Mouse (Mus musculus): ENCODE data around the gene Sh3gl3. TPM values are rescaled to one million over a fixed set of nuclear protein-coding genes. Genes with fewer than 3 reads are reported as not detected.

The Sh3gl3 gene
- polyA plus RNA-seq (2015; fragmentation: Nextera tagmentation; extraction: Ambion mirVana) = 10.2 and 11.3 TPM in 2 replicates

DNA sequence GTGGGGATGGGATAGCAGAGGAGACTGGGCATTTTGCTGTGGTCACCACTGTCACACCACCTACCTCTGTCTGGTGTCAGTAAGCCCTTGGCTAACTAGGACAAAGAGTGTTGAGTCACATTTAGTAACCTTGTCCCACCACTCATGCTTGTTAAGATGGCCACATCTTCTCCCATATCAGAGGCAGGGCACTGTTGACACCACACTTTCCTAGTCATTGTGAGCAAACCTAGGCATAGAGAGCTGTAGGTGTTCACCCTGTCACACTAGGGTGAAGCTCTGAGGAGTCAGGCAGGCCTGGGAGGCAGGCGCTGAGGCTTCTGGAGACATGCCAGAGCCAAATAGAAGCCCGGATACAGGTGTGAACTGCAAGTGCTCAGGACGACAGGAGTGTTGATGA is at the start of gene Sh3gl3:
TSS of gene Sh3gl3 (plus strand) at position 301 of the 400 bp plus-strand sequence.
- WGBS = 80% methylated on average over 3 of the region's 3 CpGs
- 0 out of 2 replicates have a peak within 1 kb of the TSS, but pooled peaks have one; percentile 24 for H3K9ac ChIP-seq
- ATAC-seq (ENCODE audit: insufficient read depth, low FRiP score, low read depth) = no peak

GRCm38 (mm10) chr7:82138196-82138595 is 35.4 kb upstream of the Sh3gl3 start:
- no peaks in the 10 kb centered on the region for H3K9me3 ChIP-seq
- no peaks in the 10 kb centered on the region for H3K36me3 ChIP-seq
- no peak for ATAC-seq (ENCODE audit: insufficient read depth, low FRiP score, low read depth)
- H3K4me2 ChIP-seq = no peak overlapping the region
- H3K4me3 ChIP-seq (replicated peaks) = no peak overlapping the region
- H3K27ac ChIP-seq = no peak overlapping the region
- H3K27me3 ChIP-seq (replicated peaks) = no peaks in the 10 kb centered on the region
- 14% methylated on average over 1 of the region's 1 CpGs for WGBS
- no peak overlapping the region for H3K9ac ChIP-seq
- H3K4me1 ChIP-seq = no peaks in the 10 kb centered on the region

More for the DNA sequence above, at the start of gene Sh3gl3:
- Histone ChIP-seq H3K27me3 (replicated peaks) (no peaks in the 10 kb centered on the region), H3K9me3 (no peaks in the 10 kb centered on the region), H3K4me2 (peak within 1 kb of the TSS; percentile 99), H3K27ac (no peak within 1 kb of the TSS), H3K4me3 (replicated peaks) (peak within 1 kb of the TSS; percentile 65), H3K36me3 (no peaks in the 10 kb centered on the region), H3K4me1 (0 out of 2 replicates have a peak, but pooled peaks cover 4% of the 10 kb centered on the region)

GRCm38 (mm10) chr7:82147151-82147550 is 26.5 kb upstream of the Sh3gl3 start:
- ATAC-seq (ENCODE audit: insufficient read depth, low FRiP score, low read depth) = no peak
- no peak overlapping the region for H3K4me2 ChIP-seq
- 93% methylated on average over 5 of the region's 5 CpGs for WGBS

GRCm38 (mm10) chr7:82164681-82165080 is 9.0 kb upstream of the Sh3gl3 start:
- 91% methylated on average over 14 of the region's 14 CpGs for WGBS

More at GRCm38 (mm10) chr7:82147151-82147550, 26.5 kb upstream of the Sh3gl3 start:
- no peak overlapping the region for H3K4me3 ChIP-seq (replicated peaks)
- H3K36me3 ChIP-seq = no peaks in the 10 kb centered on the region
- no peaks in the 10 kb centered on the region for H3K4me1 ChIP-seq
- no peaks in the 10 kb centered on the region for H3K9me3 ChIP-seq
- no peak overlapping the region for H3K9ac ChIP-seq
- no peak overlapping the region for H3K27ac ChIP-seq
- no peaks in the 10 kb centered on the region for H3K27me3 ChIP-seq (replicated peaks)

DNA sequence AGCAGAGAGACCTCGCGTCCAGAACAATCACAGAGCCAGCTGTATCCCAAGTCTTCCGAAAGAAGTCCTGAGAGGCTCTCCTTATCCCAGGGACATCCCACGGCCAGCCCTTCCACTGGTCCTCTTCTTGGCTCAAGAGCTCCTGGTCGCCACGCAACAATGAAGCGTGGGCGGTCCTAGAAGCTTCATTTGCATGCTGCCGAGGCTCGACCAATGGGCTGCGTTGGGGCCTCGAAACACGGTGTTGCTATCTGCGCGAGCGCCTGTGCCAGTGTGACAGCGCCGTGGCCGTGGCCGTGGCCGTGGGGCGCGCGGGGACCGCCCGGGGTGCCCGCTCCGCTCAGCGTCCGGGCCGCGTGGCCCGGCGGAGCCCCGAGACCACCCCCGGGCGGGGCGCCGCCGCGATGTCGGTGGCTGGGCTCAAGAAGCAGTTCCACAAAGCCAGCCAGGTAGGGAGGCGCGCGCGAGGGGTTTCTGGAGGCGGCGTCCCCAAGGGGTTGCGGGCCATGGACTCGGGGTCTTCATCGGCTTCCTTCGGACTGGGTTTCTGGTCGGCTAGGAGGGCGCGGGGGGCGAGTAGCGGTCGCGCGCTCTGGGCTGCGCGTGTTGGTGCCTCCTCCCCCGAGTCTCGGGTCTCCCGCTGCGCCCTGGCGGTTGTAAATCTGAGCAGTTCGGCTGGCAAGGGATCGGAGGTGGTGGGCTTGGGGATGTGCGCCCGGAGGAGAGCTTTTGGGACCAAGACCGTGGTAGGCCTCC is 1.1 kb downstream of the Sh3gl3 start:
- under 1% methylated on average over 72 of the region's 72 CpGs for WGBS

More at GRCm38 (mm10) chr7:82164681-82165080, 9.0 kb upstream of the Sh3gl3 start:
- H3K27me3 ChIP-seq (replicated peaks) = no peaks in the 10 kb centered on the region
- H3K4me3 ChIP-seq (replicated peaks) = no peak overlapping the region
- no peak overlapping the region for H3K4me2 ChIP-seq
- no peak overlapping the region for H3K9ac ChIP-seq
- H3K9me3 ChIP-seq = no peaks in the 10 kb centered on the region
- no peak overlapping the region for H3K27ac ChIP-seq
- no peaks in the 10 kb centered on the region for H3K4me1 ChIP-seq
- no peaks in the 10 kb centered on the region for H3K36me3 ChIP-seq
- ATAC-seq (ENCODE audit: insufficient read depth, low FRiP score, low read depth) = no peak

DNA sequence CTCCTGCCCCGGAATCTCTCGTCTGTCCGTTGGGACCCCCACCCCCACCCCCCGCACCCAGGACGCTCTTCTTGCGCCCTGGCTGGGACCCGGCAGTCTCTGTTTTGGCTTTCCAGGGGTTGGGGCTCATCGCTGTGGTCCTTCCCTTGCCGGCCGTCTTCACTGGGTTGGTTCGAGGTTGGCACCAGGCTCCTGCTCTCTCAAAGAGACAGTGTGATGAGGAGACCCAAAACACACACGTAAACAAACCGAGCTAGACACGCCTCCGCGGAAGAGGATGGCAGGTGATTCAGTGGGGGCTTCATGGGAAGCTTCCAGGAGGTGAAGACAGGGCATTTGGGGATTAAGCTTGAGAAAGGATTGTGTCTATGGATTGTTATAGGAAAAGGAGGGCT is 1.7 kb downstream of the Sh3gl3 start:
- Histone ChIP-seq H3K9ac (peak overlapping the region; percentile 24; the same call in 1 of the 2 replicates), H3K4me3 (replicated peaks) (peak overlapping the region; percentile 65), H3K36me3 (no peaks in the 10 kb centered on the region), H3K4me1 (0 out of 2 replicates have a peak, but pooled peaks cover 4% of the 10 kb centered on the region), H3K27me3 (replicated peaks) (no peaks in the 10 kb centered on the region), H3K27ac (no peak overlapping the region), H3K4me2 (peak overlapping the region; percentile 99), H3K9me3 (no peaks in the 10 kb centered on the region)
- no peak for ATAC-seq (ENCODE audit: insufficient read depth, low FRiP score, low read depth)
- WGBS = 3% methylated on average over 16 of the region's 16 CpGs

More for the DNA sequence above, 1.1 kb downstream of the Sh3gl3 start:
- Histone ChIP-seq H3K9ac (peak overlapping the region; percentile 24; the same call in 1 of the 2 replicates), H3K27ac (no peak overlapping the region), H3K4me1 (0 out of 2 replicates have a peak, but pooled peaks cover 4% of the 10 kb centered on the region), H3K4me2 (peak overlapping the region; percentile 99), H3K4me3 (replicated peaks) (peak overlapping the region; percentile 65), H3K36me3 (no peaks in the 10 kb centered on the region), H3K9me3 (no peaks in the 10 kb centered on the region), H3K27me3 (replicated peaks) (no peaks in the 10 kb centered on the region)
- peak; percentile 93 for ATAC-seq (ENCODE audit: insufficient read depth, low FRiP score, low read depth)

- WGBS = 60% methylated on average over 3 of the region's 3 CpGs
- no peak overlapping the region for H3K4me2 ChIP-seq
- ATAC-seq (ENCODE audit: insufficient read depth, low FRiP score, low read depth) = no peak
- no peaks in the 10 kb centered on the region for H3K27me3 ChIP-seq (replicated peaks)
- H3K4me1 ChIP-seq = 0 out of 2 replicates have a peak, but pooled peaks cover 4% of the 10 kb centered on the region
- H3K36me3 ChIP-seq = no peaks in the 10 kb centered on the region
- H3K9ac ChIP-seq = no peak overlapping the region
- H3K9me3 ChIP-seq = no peaks in the 10 kb centered on the region
- H3K4me3 ChIP-seq (replicated peaks) = no peak overlapping the region
- no peak overlapping the region for H3K27ac ChIP-seq
Observed at GRCm38 (mm10) chr7:82176192-82176591, 2.6 kb downstream of the Sh3gl3 start.

GRCm38 (mm10) chr7:82177336-82177735 is 3.7 kb downstream of the Sh3gl3 start:
- Histone ChIP-seq H3K27me3 (replicated peaks) (no peaks in the 10 kb centered on the region), H3K9ac (no peak overlapping the region), H3K4me3 (replicated peaks) (no peak overlapping the region), H3K9me3 (no peaks in the 10 kb centered on the region), H3K4me1 (0 out of 2 replicates have a peak, but pooled peaks cover 4% of the 10 kb centered on the region), H3K36me3 (no peaks in the 10 kb centered on the region), H3K4me2 (no peak overlapping the region), H3K27ac (no peak overlapping the region)
- WGBS = 45% methylated on average over 5 of the region's 5 CpGs
- no peak for ATAC-seq (ENCODE audit: insufficient read depth, low FRiP score, low read depth)

DNA sequence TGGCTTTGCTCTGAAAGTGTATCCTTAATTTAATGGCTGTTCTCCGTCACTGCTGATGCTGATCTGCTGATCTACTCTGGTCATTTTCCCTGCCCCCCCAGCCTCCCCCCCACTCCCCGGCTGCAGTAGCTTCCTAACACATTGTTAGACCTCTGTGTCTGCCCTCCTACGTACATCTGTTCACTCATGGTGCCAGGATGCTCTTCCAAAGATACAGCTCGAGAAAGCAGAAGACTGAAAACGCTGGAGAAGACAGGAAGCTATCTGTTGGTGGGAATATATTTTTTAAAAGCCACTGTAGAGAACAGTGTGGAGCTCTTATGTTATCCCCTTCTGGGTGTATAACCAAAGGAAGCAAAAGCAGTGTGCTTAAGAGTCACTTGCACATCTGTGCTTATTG is 7.3 kb downstream of the Sh3gl3 start:
- Histone ChIP-seq H3K4me2 (no peak overlapping the region), H3K9ac (no peak overlapping the region), H3K36me3 (no peaks in the 10 kb centered on the region), H3K9me3 (no peaks in the 10 kb centered on the region), H3K4me3 (replicated peaks) (no peak overlapping the region), H3K4me1 (no peaks in the 10 kb centered on the region), H3K27me3 (replicated peaks) (no peaks in the 10 kb centered on the region), H3K27ac (no peak overlapping the region)
- 75% methylated on average over 5 of the region's 5 CpGs for WGBS
- ATAC-seq (ENCODE audit: insufficient read depth, low FRiP score, low read depth) = no peak

DNA sequence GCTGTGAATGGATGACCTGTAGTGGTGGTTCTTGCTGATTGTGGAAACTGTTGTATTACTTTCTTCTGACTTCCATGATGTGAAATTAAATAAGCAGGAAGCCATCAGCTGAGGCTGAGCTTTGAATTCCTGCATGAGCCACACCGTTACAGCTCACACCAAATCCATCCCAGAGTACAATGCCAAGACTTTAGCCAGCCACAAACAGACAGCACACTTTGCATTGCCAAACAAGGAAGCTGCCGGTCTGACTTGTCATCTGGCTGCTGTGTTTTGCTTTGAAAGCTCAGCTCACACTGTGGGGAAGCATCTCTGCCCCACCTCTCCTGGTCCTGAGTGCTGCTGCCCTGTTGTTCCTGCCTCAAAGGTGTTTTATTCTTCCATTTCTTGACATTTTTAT is 9.1 kb downstream of the Sh3gl3 start:
- H3K27me3 ChIP-seq (replicated peaks) = no peaks in the 10 kb centered on the region
- WGBS = 23% methylated on average over 2 of the region's 2 CpGs
- no peaks in the 10 kb centered on the region for H3K36me3 ChIP-seq
- H3K9ac ChIP-seq = no peak overlapping the region
- H3K27ac ChIP-seq = no peak overlapping the region
- ATAC-seq (ENCODE audit: insufficient read depth, low FRiP score, low read depth) = no peak
- no peak overlapping the region for H3K4me3 ChIP-seq (replicated peaks)
- H3K4me1 ChIP-seq = no peaks in the 10 kb centered on the region
- no peaks in the 10 kb centered on the region for H3K9me3 ChIP-seq
- no peak overlapping the region for H3K4me2 ChIP-seq

DNA sequence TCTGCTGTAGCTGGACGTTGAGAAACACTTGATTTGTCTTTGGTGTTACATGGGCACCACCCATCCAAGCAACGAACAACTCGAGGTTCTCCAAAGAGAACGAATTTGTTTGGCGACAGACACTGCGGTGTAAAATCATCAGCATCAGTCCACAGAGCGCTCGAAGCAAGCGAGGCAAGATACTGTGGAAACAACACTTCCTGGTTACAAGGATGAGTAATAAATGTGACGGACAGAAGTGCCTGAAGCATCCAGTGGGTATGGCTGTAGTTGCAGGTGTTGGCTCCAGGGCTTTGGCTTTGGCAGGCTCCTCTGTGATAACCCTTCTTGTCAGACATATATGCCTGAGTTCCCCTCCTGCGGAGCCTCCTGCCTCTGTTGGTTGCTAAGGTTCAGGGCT is 18.0 kb downstream of the Sh3gl3 start:
- Histone ChIP-seq H3K4me1 (no peaks in the 10 kb centered on the region), H3K27me3 (replicated peaks) (no peaks in the 10 kb centered on the region), H3K27ac (no peak overlapping the region), H3K9me3 (no peaks in the 10 kb centered on the region), H3K4me3 (replicated peaks) (no peak overlapping the region), H3K4me2 (no peak overlapping the region), H3K36me3 (no peaks in the 10 kb centered on the region), H3K9ac (no peak overlapping the region)
- no peak for ATAC-seq (ENCODE audit: insufficient read depth, low FRiP score, low read depth)
- 85% methylated on average over 11 of the region's 11 CpGs for WGBS

GRCm38 (mm10) chr7:82192512-82192911 is 18.9 kb downstream of the Sh3gl3 start:
- WGBS = 50% methylated on average over 4 of the region's 4 CpGs
- Histone ChIP-seq H3K9me3 (no peaks in the 10 kb centered on the region), H3K27me3 (replicated peaks) (no peaks in the 10 kb centered on the region), H3K4me3 (replicated peaks) (no peak overlapping the region), H3K4me1 (no peaks in the 10 kb centered on the region), H3K36me3 (no peaks in the 10 kb centered on the region), H3K4me2 (no peak overlapping the region), H3K9ac (no peak overlapping the region), H3K27ac (no peak overlapping the region)
- ATAC-seq (ENCODE audit: insufficient read depth, low FRiP score, low read depth) = no peak

Data from stomach, embryonic 15.5 days (tissue).